Comparison of ENCODE assay signal across 11 mouse cellular contexts in genomic region chr15:83408692-83409442, GRCm38 (mm10). TPM values are rescaled to one million over a fixed set of nuclear protein-coding genes. Genes with fewer than 3 reads are reported as not detected.
DNase-seq lines count a peak whose midpoint lies in the region; ATAC-seq and TF ChIP-seq lines count a peak whose summit lies in the region.
"Had no signal": no experiment of that assay in that cellular context is flagged by ENCODE, and none has a peak within 500 bp of the region (broad histone marks: within the 10 kb centered on the region; RNA-seq: fewer than 3 reads in every experiment).

No protein-coding gene starts in this region.

- TF ChIP-seq EP300 in CH12.LX (IDR thresholded peaks at IDR 0.05; ENCODE audit: low read length), result no peak
- TF ChIP-seq EP300 in liver, postnatal 0 days (IDR thresholded peaks at IDR 0.05; ENCODE audit: low read depth), result no peak

- no peak overlapping the region for H3K9ac ChIP-seq in embryonic facial prominence, embryonic 14.5 days (ENCODE audit: low read depth, low read length)
- no peak overlapping the region for H3K9ac ChIP-seq in kidney, embryonic 15.5 days
- H3K9ac ChIP-seq in CH12.LX (ENCODE audit: insufficient read depth, low read depth), result no peak overlapping the region
- H3K9ac ChIP-seq in liver, postnatal 0 days (replicated peaks), result peak overlapping the region; percentile 6; the same call in 1 of the 2 replicates
- H3K9ac ChIP-seq: neural tube, embryonic 15.5 days had no signal

- H3K4me1 ChIP-seq in embryonic facial prominence, embryonic 14.5 days (ENCODE audit: control insufficient read depth, insufficient read depth, low read length), result 0 out of 2 replicates have a peak, but pooled peaks cover 3% of the 10 kb centered on the region
- peaks cover 24% of the 10 kb centered on the region for H3K4me1 ChIP-seq in embryonic facial prominence, embryonic 10.5 days
- 0 out of 2 replicates have a peak, but pooled peaks cover 9% of the 10 kb centered on the region for H3K4me1 ChIP-seq in kidney, embryonic 15.5 days
- H3K4me1 ChIP-seq in CH12.LX (ENCODE audit: control insufficient read depth in 1 of 2, insufficient read depth in 2 of 2), result peaks cover 13 to 79% of the 10 kb centered on the region in 2 experiments
- peaks cover 23% of the 10 kb centered on the region for H3K4me1 ChIP-seq in liver, postnatal 0 days (ENCODE audit: insufficient read depth)
- H3K4me1 ChIP-seq: neural tube, embryonic 15.5 days had no signal

- H3K36me3 ChIP-seq in embryonic facial prominence, embryonic 14.5 days (ENCODE audit: control insufficient read depth, insufficient read depth, low read length), result no peaks in the 10 kb centered on the region
- H3K36me3 ChIP-seq in embryonic facial prominence, embryonic 10.5 days (replicated peaks), result peaks cover 5% of the 10 kb centered on the region
- peaks cover 3% of the 10 kb centered on the region; the same call in 1 of the 2 replicates for H3K36me3 ChIP-seq in kidney, embryonic 15.5 days
- H3K36me3 ChIP-seq in CH12.LX (replicated peaks in 1 of 2; ENCODE audit: control insufficient read depth in 1 of 2, insufficient read depth in 1 of 2, low read length in 1 of 2), result peaks cover 2 to 67% of the 10 kb centered on the region in 2 experiments
- H3K36me3 ChIP-seq in liver, postnatal 0 days (replicated peaks; ENCODE audit: insufficient read depth, low read length), result no peaks in the 10 kb centered on the region
- H3K36me3 ChIP-seq: neural tube, embryonic 15.5 days had no signal

- TF ChIP-seq CTCF in CH12.LX (conservative IDR thresholded peaks at IDR 0.05 in 1 of 2, IDR thresholded peaks at IDR 0.05 in 1 of 2; ENCODE audit: low read depth in 2 of 2, low read length in 2 of 2), result peak in 1 of 2 experiments; percentile 11; a peak in 1 of 4 replicates
- peak; percentile 38 for TF ChIP-seq CTCF in liver, postnatal 0 days (IDR thresholded peaks at IDR 0.05; ENCODE audit: low read depth)

- no peak for TF ChIP-seq POLR2A in CH12.LX (IDR thresholded peaks at IDR 0.05; ENCODE audit: low read depth, low read length)

- H3K4me2 ChIP-seq in embryonic facial prominence, embryonic 14.5 days (ENCODE audit: low read depth, low read length), result no peak overlapping the region
- H3K4me2 ChIP-seq in kidney, embryonic 15.5 days, result no peak overlapping the region
- no peak overlapping the region for H3K4me2 ChIP-seq in CH12.LX (ENCODE audit: insufficient read depth, low read depth, poor library complexity, severe bottlenecking)
- H3K4me2 ChIP-seq in liver, postnatal 0 days (ENCODE audit: low read depth, low read length), result no peak overlapping the region
- H3K4me2 ChIP-seq: neural tube, embryonic 15.5 days had no signal

- TF ChIP-seq RAD21 in CH12.LX (IDR thresholded peaks at IDR 0.05; ENCODE audit: low read depth, low read length), result peak; percentile 25

- no peak overlapping the region for H3K4me3 ChIP-seq in embryonic facial prominence, embryonic 14.5 days (ENCODE audit: low read depth, low read length)
- no peak overlapping the region for H3K4me3 ChIP-seq in embryonic facial prominence, embryonic 10.5 days
- no peak overlapping the region for H3K4me3 ChIP-seq in kidney, embryonic 15.5 days (replicated peaks)
- H3K4me3 ChIP-seq in CH12.LX (replicated peaks in 1 of 3; ENCODE audit: low read depth in 2 of 3, low read length in 2 of 3, poor library complexity in 1 of 3), result no peak overlapping the region
- no peak overlapping the region for H3K4me3 ChIP-seq in liver, postnatal 0 days (ENCODE audit: low read depth, low read length)
- H3K4me3 ChIP-seq: megakaryocyte, embryonic 14.5 days; neural tube, embryonic 15.5 days had no signal

- ATAC-seq in embryonic facial prominence, embryonic 14.5 days (ENCODE audit: low read depth), result peak; percentile 31; the same call in 1 of the 2 replicates
- ATAC-seq in kidney, embryonic 15.5 days (replicated peaks; ENCODE audit: low FRiP score), result no peak
- ATAC-seq in liver, postnatal 0 days, result no peak

- 60% methylated on average over 8 of the region's 8 CpGs for WGBS in embryonic facial prominence, embryonic 14.5 days
- WGBS in embryonic facial prominence, embryonic 10.5 days, result 72% methylated on average over 8 of the region's 8 CpGs
- WGBS in kidney, embryonic 15.5 days, result 59% methylated on average over 8 of the region's 8 CpGs
- WGBS in liver, postnatal 0 days (ENCODE audit: insufficient replicate concordance), result 66% methylated on average over 8 of the region's 8 CpGs

- DNase-seq in embryonic facial prominence, embryonic 14.5 days (ENCODE audit: low spot score), result peak; percentile 46
- no peak for DNase-seq in embryonic facial prominence, embryonic 10.5 days (ENCODE audit: low spot score)
- peak; percentile 28 to 39 for DNase-seq in kidney, postnatal 4 days
- no peak for DNase-seq in CH12.LX (ENCODE audit: extremely low read depth)
- no peak for DNase-seq in liver, postnatal 0 days
- DNase-seq in thymus, postnatal 14 days, result no peak
- DNase-seq in frontal cortex, postnatal 25 days (ENCODE audit: low spot score in 2 of 2), result no peak
- DNase-seq: cerebellum, adult 18-20 months had no signal

- H3K27ac ChIP-seq in embryonic facial prominence, embryonic 14.5 days (replicated peaks; ENCODE audit: low read depth, low read length), result no peak overlapping the region
- H3K27ac ChIP-seq in embryonic facial prominence, embryonic 10.5 days (replicated peaks), result no peak overlapping the region
- no peak overlapping the region for H3K27ac ChIP-seq in kidney, embryonic 15.5 days
- no peak overlapping the region for H3K27ac ChIP-seq in CH12.LX (ENCODE audit: insufficient read depth, low read depth)
- H3K27ac ChIP-seq in liver, postnatal 0 days (ENCODE audit: low read depth), result no peak overlapping the region
- H3K27ac ChIP-seq: neural tube, embryonic 15.5 days had no signal

- H3K27me3 ChIP-seq in embryonic facial prominence, embryonic 14.5 days (replicated peaks; ENCODE audit: control insufficient read depth, insufficient read depth, low read length), result no peaks in the 10 kb centered on the region
- H3K27me3 ChIP-seq in embryonic facial prominence, embryonic 10.5 days (replicated peaks; ENCODE audit: low read depth, poor library complexity, severe bottlenecking), result no peaks in the 10 kb centered on the region
- no peaks in the 10 kb centered on the region for H3K27me3 ChIP-seq in kidney, embryonic 15.5 days
- H3K27me3 ChIP-seq in CH12.LX (replicated peaks), result no peaks in the 10 kb centered on the region
- no peaks in the 10 kb centered on the region for H3K27me3 ChIP-seq in liver, postnatal 0 days (ENCODE audit: insufficient read depth, low read length)
- H3K27me3 ChIP-seq: megakaryocyte, embryonic 14.5 days; neural tube, embryonic 15.5 days had no signal

- in situ Hi-C loops in CH12.LX (cut with MboI; ENCODE audit: low pct_ligation_motif_present, low pct_unique_long_range_greater_than_20kb, low sequenced_read_pairs), result no loop called here

- dilution Hi-C loops in CH12.LX (cut with MboI; ENCODE audit: extremely low pct_ligation_motif_present, extremely low pct_unique_long_range_greater_than_20kb, low sequenced_read_pairs), result no loop called here

- H3K79me2 ChIP-seq in CH12.LX (replicated peaks; ENCODE audit: control insufficient read depth, extremely low read depth, insufficient read depth, poor library complexity, severe bottlenecking), result peaks cover 6% of the 10 kb centered on the region; the same call in 1 of the 2 replicates

- no peaks in the 10 kb centered on the region for H3K9me3 ChIP-seq in embryonic facial prominence, embryonic 14.5 days (ENCODE audit: control insufficient read depth, low read length)
- no peaks in the 10 kb centered on the region for H3K9me3 ChIP-seq in embryonic facial prominence, embryonic 10.5 days
- H3K9me3 ChIP-seq in kidney, embryonic 15.5 days (replicated peaks), result no peaks in the 10 kb centered on the region
- H3K9me3 ChIP-seq in CH12.LX (replicated peaks; ENCODE audit: low read length), result peaks cover 4% of the 10 kb centered on the region
- no peaks in the 10 kb centered on the region for H3K9me3 ChIP-seq in liver, postnatal 0 days (ENCODE audit: low read length)
- H3K9me3 ChIP-seq: megakaryocyte, embryonic 14.5 days; neural tube, embryonic 15.5 days had no signal

TF ChIP-seq in CH12.LX, 34 proteins besides CTCF, POLR2A, EP300 and RAD21:
- TF ChIP-seq SMC3 (IDR thresholded peaks at IDR 0.05; ENCODE audit: low read depth, low read length) (peak; percentile 13; the same call in 1 of the 2 replicates), CHD1 (IDR thresholded peaks at IDR 0.05; ENCODE audit: low read depth, low read length) (no peak), JUND (conservative IDR thresholded peaks at IDR 0.05; ENCODE audit: low read depth, low read length) (no peak)

RNA-seq across cellular contexts. Expression of gene Pacsin2, which starts 55.5 kb away (rescaled TPM):
- polyA plus RNA-seq in embryonic facial prominence, embryonic 14.5 days (2014; fragmentation: Nextera tagmentation; extraction: Ambion mirVana), result 49.3 TPM in 2 replicates
- polyA plus RNA-seq in embryonic facial prominence, embryonic 10.5 days (2016; fragmentation: Nextera tagmentation; extraction: Ambion mirVana), result 60.7 and 61.7 TPM in 2 replicates
- 74.6 and 76.4 TPM in 2 replicates for polyA plus RNA-seq in kidney, embryonic 15.5 days (2015; fragmentation: Nextera tagmentation; extraction: Ambion mirVana)
- total RNA-seq in CH12.LX (2012; rRNA removed) (47.9 and 48.4 TPM in 2 replicates), CH12.LX (2014; rRNA removed) (53.6 and 53.7 TPM in 2 replicates)
- 85.5 and 99.3 TPM in 2 replicates for polyA plus RNA-seq in CH12.LX (2012; ENCODE audit: insufficient read length, low read depth)
- polyA plus RNA-seq in liver, postnatal 0 days (2015; fragmentation: Nextera tagmentation; extraction: Ambion mirVana), result 20.6 and 24.3 TPM in 2 replicates

RNA-seq across cellular contexts. Expression of gene Arfgap3, which starts 58.8 kb away (rescaled TPM):
- polyA plus RNA-seq in embryonic facial prominence, embryonic 14.5 days (2014; fragmentation: Nextera tagmentation; extraction: Ambion mirVana), result 57.0 and 63.3 TPM in 2 replicates
- 27.2 and 29.1 TPM in 2 replicates for polyA plus RNA-seq in embryonic facial prominence, embryonic 10.5 days (2016; fragmentation: Nextera tagmentation; extraction: Ambion mirVana)
- polyA plus RNA-seq in kidney, embryonic 15.5 days (2015; fragmentation: Nextera tagmentation; extraction: Ambion mirVana), result 35.7 and 36.3 TPM in 2 replicates
- total RNA-seq in CH12.LX (2012; rRNA removed) (21.7 and 23.7 TPM in 2 replicates), CH12.LX (2014; rRNA removed) (17.9 and 20.3 TPM in 2 replicates)
- 11.0 and 13.8 TPM in 2 replicates for polyA plus RNA-seq in CH12.LX (2012; ENCODE audit: insufficient read length, low read depth)
- 9.6 and 9.9 TPM in 2 replicates for polyA plus RNA-seq in liver, postnatal 0 days (2015; fragmentation: Nextera tagmentation; extraction: Ambion mirVana)

Comparison
In these comparisons a context has a peak if more than half of its experiments do, and no peak if none do; other contexts are left out.
1. DNase-seq: peak in embryonic facial prominence, embryonic 14.5 days (single experiment) and kidney, postnatal 4 days (2 of 2); none in embryonic facial prominence, embryonic 10.5 days (single experiment), CH12.LX (single experiment), liver, postnatal 0 days (single experiment), thymus, postnatal 14 days (single experiment) and frontal cortex, postnatal 25 days (0 of 2).